Mouse (Mus musculus): ENCODE data around the gene Irf4. TPM values are rescaled to one million over a fixed set of nuclear protein-coding genes. Genes with fewer than 3 reads are reported as not detected.

Irf4 gene
- not detected in 2 replicates for polyA plus RNA-seq (2012; ENCODE audit: insufficient read depth, low replicate concordance)

DNA sequence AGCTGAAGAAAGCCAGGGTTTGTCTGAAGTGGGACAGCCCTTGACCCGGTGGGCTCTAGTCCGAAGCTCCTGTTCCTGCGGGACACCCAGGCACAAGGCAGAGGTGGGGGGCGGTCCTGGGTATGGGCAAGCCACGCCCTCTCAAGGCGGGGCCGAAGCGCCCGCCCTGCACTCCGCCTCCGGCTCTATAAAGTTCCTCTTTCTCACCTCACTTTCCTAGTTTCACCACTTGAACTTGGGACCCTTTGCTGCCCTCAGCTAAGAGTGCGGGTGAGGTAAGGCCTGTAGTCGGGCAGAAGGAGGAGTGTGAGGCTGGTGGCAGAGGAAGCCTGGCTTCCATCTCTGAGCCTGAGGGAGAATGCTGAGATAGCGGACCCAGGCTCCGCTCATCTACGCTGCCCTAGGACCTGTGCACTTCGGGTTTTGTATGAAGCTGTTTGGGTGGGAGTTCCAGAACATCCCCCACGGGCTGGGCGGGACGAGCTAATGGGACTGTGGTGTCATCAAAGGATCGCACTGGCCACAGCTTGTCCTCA is at the start of gene Irf4:
TSS of gene Irf4 (plus strand) at position 206 of the 536 bp plus-strand sequence.
- no peak for TF ChIP-seq GATA1 (IDR thresholded peaks at IDR 0.05; ENCODE audit: borderline replicate concordance, low read length)
- no peaks in the 10 kb centered on the region for H3K36me3 ChIP-seq (replicated peaks; ENCODE audit: low read length)
- H3K4me3 ChIP-seq (replicated peaks), result peak within 1 kb of the TSS; percentile 90
- peaks cover 66% of the 10 kb centered on the region for H3K27me3 ChIP-seq (replicated peaks)
- no peaks in the 10 kb centered on the region for H3K9me3 ChIP-seq
- H3K4me1 ChIP-seq, result peaks cover 20% of the 10 kb centered on the region

DNA sequence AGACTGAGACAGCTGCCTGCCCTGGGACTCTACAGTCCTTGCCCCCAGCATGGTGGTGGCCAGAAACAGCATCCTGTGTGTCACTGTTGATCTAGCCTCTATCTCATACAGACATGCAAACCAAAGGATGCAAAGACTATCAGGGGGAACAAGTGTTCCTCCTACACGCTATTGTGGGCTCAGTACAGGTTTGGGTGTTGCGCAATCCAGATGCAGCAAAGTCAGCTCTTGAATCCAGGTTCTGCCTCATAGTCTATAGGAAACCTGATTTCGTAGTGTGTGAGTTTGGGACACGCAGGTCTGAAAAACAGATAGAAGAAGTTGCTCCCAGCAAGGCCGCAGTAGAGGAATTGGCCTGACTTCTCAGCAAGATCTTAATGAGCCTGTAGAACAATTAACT is 46.3 kb upstream of the Irf4 start:
- H3K36me3 ChIP-seq (replicated peaks; ENCODE audit: low read length), result no peaks in the 10 kb centered on the region
- TF ChIP-seq FLI1 (IDR thresholded peaks at IDR 0.05; ENCODE audit: low read length), result no peak
- no peak for TF ChIP-seq GATA1 (IDR thresholded peaks at IDR 0.05; ENCODE audit: borderline replicate concordance, low read length)
- H3K4me3 ChIP-seq (replicated peaks), result no peak overlapping the region
- peaks cover 7% of the 10 kb centered on the region for H3K27me3 ChIP-seq (replicated peaks)
- no peaks in the 10 kb centered on the region for H3K4me1 ChIP-seq
- H3K9me3 ChIP-seq, result no peaks in the 10 kb centered on the region

DNA sequence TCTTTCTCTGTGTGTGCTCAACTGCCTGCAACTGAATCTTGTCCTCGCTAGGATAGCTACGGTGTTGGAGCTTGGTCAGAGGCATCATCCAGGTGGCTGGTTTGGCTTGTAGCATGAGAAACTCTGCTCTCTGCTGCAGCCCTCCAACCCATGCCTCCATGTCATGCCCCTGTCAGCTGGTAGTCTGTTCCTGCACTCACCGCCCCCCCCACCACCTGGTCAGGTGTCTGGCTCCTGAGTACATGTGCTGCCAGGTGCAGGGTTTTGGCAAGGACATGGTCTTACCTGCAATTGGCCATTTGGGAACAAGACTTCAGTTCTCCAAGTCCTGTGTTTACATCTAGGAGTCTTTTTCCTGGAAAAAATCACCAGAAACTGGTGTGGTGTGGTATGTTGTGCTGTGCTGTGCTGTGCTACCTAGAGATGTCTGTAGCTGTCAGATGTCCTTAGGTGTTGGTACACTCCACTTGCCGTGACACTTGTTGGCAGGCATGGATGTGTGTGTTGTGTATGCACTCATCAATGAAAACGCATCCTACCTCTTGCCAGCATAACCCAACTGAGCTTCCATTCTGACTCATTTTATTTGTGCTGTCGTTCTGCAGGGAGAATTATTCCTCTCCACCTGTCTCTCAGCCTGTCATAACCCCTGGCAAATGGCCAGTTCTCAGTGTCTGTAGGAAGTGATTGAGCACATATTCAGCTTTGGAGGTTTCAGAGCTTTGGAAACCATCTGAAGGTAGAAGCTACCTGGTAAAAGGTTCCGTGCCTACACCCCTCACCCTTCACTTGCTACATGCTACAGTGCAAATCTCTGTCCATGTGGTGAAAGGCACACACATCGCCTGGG is 44.6 kb upstream of the Irf4 start:
- Histone ChIP-seq H3K4me1 (no peaks in the 10 kb centered on the region), H3K27me3 (replicated peaks) (peaks cover 7% of the 10 kb centered on the region), H3K9me3 (no peaks in the 10 kb centered on the region), H3K36me3 (replicated peaks; ENCODE audit: low read length) (no peaks in the 10 kb centered on the region), H3K4me3 (replicated peaks) (no peak overlapping the region)
- TF ChIP-seq FLI1 (IDR thresholded peaks at IDR 0.05; ENCODE audit: low read length), result no peak
- TF ChIP-seq GATA1 (IDR thresholded peaks at IDR 0.05; ENCODE audit: borderline replicate concordance, low read length), result no peak

DNA sequence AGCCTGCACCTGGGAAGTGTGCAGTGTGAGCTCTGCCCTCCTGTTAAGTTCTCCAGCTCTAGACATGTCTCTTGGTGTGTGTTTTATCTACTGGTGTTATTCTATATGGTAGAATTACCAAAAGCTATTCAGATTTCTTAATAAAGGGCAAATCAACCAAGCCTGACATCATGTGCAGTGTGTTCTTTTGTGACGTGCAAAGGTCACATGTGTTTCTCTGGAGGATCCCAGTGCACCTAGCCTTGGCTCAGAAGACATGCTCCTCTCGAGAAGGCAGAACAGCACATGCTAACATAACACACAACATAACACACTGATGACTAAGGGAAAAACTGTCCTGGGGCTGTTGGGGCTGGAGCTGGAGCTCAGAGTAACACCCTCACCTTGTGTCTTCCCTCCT is 38.0 kb upstream of the Irf4 start:
- no peaks in the 10 kb centered on the region for H3K4me1 ChIP-seq

DNA sequence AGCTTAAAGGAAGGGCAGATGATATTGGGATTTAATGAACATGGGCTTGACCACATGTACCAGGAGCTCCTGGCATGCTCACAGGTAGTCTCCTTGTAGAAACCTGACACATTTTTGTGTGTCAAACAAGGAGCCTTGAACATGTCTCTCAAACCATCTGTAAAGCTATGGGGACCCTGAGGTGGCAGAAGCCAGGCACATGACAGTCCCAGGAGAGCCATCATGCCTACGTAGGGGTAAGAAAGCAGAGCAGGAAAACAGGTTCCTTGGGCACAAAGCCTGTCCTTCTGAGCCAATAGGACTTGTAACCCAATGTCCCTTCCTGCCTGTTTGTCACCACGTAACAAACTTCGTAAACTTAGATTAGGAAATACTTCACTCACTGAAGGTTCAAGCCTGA is 37.3 kb upstream of the Irf4 start:
- no peaks in the 10 kb centered on the region for H3K36me3 ChIP-seq (replicated peaks; ENCODE audit: low read length)
- H3K9me3 ChIP-seq, result no peaks in the 10 kb centered on the region
- no peaks in the 10 kb centered on the region for H3K4me1 ChIP-seq
- no peak overlapping the region for H3K4me3 ChIP-seq (replicated peaks)
- peaks cover 7% of the 10 kb centered on the region for H3K27me3 ChIP-seq (replicated peaks)
- TF ChIP-seq FLI1 (IDR thresholded peaks at IDR 0.05; ENCODE audit: low read length), result no peak

More for the DNA sequence above, 38.0 kb upstream of the Irf4 start:
- no peaks in the 10 kb centered on the region for H3K9me3 ChIP-seq
- H3K27me3 ChIP-seq (replicated peaks), result peaks cover 7% of the 10 kb centered on the region
- no peak overlapping the region for H3K4me3 ChIP-seq (replicated peaks)
- H3K36me3 ChIP-seq (replicated peaks; ENCODE audit: low read length), result no peaks in the 10 kb centered on the region
- TF ChIP-seq GATA1 (IDR thresholded peaks at IDR 0.05; ENCODE audit: borderline replicate concordance, low read length) (no peak), FLI1 (IDR thresholded peaks at IDR 0.05; ENCODE audit: low read length) (no peak)

DNA sequence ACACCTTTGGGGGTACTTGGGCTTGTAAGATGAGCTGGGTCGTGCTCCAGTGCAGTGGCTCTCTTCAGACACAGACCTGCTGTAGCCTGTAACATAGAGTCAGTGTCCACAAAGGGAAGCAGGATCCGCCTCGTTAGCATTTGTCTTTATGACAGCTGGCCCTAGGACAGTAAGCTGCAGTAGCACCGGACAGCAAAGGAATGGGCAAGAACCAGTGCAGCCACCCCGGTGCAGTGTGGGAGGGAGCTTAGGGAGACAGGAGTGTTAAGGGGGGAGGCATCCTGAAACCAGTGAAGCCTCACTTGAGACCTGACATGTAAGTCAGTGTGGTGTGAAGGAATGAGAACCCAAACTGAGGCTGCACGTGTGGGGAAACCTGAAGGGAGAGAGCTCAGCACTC is 36.7 kb upstream of the Irf4 start:
- Histone ChIP-seq H3K4me1 (no peaks in the 10 kb centered on the region), H3K36me3 (replicated peaks; ENCODE audit: low read length) (no peaks in the 10 kb centered on the region), H3K9me3 (no peaks in the 10 kb centered on the region), H3K4me3 (replicated peaks) (no peak overlapping the region), H3K27me3 (replicated peaks) (peaks cover 7% of the 10 kb centered on the region)
- TF ChIP-seq GATA1 (IDR thresholded peaks at IDR 0.05; ENCODE audit: borderline replicate concordance, low read length) (no peak), FLI1 (IDR thresholded peaks at IDR 0.05; ENCODE audit: low read length) (no peak)

DNA sequence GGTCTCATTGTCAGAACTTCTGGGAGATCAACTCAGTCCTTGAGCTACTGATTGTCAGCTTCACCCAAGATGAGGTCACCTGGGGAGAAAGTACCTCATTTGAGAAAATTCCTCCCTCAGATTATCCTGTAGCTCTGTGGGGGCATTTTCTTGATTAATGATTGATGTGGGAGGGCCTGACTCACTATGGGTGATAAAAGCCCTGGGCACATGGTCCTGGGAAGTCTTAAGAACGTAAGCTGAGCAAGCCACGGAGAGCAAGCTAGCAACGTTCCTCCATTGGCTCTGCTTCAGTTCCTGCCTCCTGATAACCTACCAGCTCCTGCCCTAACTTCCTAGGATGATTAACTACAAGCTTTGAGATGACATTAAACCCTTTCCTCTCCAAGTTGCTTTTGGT is 35.4 kb upstream of the Irf4 start:
- Histone ChIP-seq H3K4me1 (no peaks in the 10 kb centered on the region), H3K4me3 (replicated peaks) (no peak overlapping the region), H3K36me3 (replicated peaks; ENCODE audit: low read length) (no peaks in the 10 kb centered on the region), H3K27me3 (replicated peaks) (peaks cover 7% of the 10 kb centered on the region), H3K9me3 (no peaks in the 10 kb centered on the region)
- no peak for TF ChIP-seq GATA1 (IDR thresholded peaks at IDR 0.05; ENCODE audit: borderline replicate concordance, low read length)
- no peak for TF ChIP-seq FLI1 (IDR thresholded peaks at IDR 0.05; ENCODE audit: low read length)

DNA sequence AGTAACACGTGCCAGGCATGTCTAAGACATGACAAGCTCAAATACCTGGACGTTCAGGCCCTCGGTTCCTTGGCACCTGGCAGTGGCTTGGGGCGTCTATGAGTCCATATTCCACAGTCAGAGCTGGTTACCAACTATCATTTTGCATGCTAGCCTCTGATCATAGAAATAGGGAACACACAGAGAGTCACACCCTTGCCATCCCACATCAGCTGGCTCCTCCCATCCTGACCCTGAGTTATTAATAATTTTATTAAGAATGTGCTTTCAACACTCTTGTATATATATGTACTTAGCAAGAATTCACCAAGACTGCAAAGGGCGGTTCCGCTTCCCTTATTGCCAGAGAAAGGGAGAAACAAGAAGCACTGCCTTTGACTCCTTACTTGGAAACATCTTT is 34.5 kb upstream of the Irf4 start:
- no peak for TF ChIP-seq GATA1 (IDR thresholded peaks at IDR 0.05; ENCODE audit: borderline replicate concordance, low read length)
- TF ChIP-seq FLI1 (IDR thresholded peaks at IDR 0.05; ENCODE audit: low read length), result no peak
- peaks cover 7% of the 10 kb centered on the region for H3K27me3 ChIP-seq (replicated peaks)
- no peaks in the 10 kb centered on the region for H3K36me3 ChIP-seq (replicated peaks; ENCODE audit: low read length)
- no peaks in the 10 kb centered on the region for H3K4me1 ChIP-seq
- no peaks in the 10 kb centered on the region for H3K9me3 ChIP-seq
- H3K4me3 ChIP-seq (replicated peaks), result no peak overlapping the region

DNA sequence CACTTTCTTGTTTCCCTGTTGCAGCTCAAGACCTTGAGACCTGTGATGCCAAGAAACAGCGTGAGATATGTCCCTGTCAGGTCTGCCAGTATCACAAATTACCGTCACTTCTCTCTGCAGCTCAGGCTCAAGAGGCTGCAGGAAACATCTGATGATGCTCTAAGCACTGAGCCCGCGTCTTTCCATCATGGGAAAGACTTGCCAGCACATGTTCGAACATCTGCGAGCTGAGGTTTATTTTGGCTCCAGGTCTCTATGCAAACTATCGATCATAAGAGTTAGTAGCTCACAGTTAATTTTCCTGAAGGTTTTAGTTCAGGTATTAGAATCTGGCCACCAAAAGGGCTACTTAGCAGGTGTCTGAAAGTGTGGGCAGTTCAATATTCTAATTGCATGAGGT is 34.0 kb upstream of the Irf4 start:
- TF ChIP-seq FLI1 (IDR thresholded peaks at IDR 0.05; ENCODE audit: low read length) (no peak), GATA1 (IDR thresholded peaks at IDR 0.05; ENCODE audit: borderline replicate concordance, low read length) (no peak)
- H3K4me1 ChIP-seq, result no peaks in the 10 kb centered on the region
- H3K4me3 ChIP-seq (replicated peaks), result no peak overlapping the region
- peaks cover 7% of the 10 kb centered on the region for H3K27me3 ChIP-seq (replicated peaks)
- H3K9me3 ChIP-seq, result no peaks in the 10 kb centered on the region
- no peaks in the 10 kb centered on the region for H3K36me3 ChIP-seq (replicated peaks; ENCODE audit: low read length)

DNA sequence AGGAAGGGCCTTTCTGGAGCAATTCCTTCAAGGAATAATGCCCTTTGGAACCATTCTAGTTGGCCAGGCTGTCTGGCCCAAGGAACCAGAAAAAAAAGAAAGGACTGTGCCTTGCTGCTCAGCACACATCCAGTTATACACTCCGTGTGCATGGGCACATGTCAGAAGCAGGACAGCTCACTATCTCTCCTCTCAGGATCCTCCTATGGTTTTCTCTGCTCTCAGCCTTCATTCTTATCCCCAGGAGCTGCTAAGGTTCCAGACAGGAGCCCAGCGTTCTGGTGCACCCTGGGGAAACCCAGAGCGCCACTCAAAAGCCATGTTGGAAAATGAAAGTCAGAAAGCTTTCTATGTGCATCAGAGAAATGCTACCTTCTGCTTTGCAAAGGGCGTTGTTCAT is 33.5 kb upstream of the Irf4 start:
- peaks cover 7% of the 10 kb centered on the region for H3K27me3 ChIP-seq (replicated peaks)
- no peaks in the 10 kb centered on the region for H3K4me1 ChIP-seq
- H3K36me3 ChIP-seq (replicated peaks; ENCODE audit: low read length), result no peaks in the 10 kb centered on the region
- TF ChIP-seq GATA1 (IDR thresholded peaks at IDR 0.05; ENCODE audit: borderline replicate concordance, low read length), result no peak
- no peak for TF ChIP-seq FLI1 (IDR thresholded peaks at IDR 0.05; ENCODE audit: low read length)
- no peak overlapping the region for H3K4me3 ChIP-seq (replicated peaks)
- H3K9me3 ChIP-seq, result no peaks in the 10 kb centered on the region

All from megakaryocyte, embryonic 14.5 days (primary cell).